27 mouse cellular contexts compared by ENCODE assay signal in the genomic region with DNA sequence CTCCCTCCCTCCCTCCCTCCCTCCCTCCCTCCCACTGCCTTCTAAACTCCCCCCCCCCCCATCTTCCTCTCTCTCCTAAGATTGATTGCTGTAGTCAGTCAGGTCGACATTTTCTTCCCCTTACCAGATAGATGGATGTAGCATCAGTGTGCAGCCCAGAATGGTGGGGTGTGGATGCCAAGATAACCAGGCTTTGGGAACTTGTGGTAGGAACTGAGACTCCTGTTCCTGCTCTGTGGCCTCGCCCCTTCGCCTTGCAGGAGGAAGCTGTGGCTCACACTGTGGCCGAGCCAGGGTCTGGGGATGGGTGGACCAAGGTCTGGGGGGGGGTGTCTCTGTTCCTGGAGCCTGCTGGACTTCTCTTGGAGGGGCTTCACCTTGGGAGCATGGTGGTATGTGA. TPM values are rescaled to one million over a fixed set of nuclear protein-coding genes. Genes with fewer than 3 reads are reported as not detected.
DNase-seq lines count a peak whose midpoint lies in the region; ATAC-seq and TF ChIP-seq lines count a peak whose summit lies in the region.
"Had no signal": no experiment of that assay in that cellular context is flagged by ENCODE, and none has a peak within 500 bp of the region (broad histone marks: within the 10 kb centered on the region; RNA-seq: fewer than 3 reads in every experiment).

No protein-coding gene starts in this region.

- peaks cover 89% of the 10 kb centered on the region for H3K79me2 ChIP-seq in macrophage (ENCODE audit: inconsistent target)

- no peaks in the 10 kb centered on the region for H3K36me3 ChIP-seq in liver, postnatal 0 days (replicated peaks; ENCODE audit: insufficient read depth, low read length)
- H3K36me3 ChIP-seq in macrophage (ENCODE audit: inconsistent target) = no peaks in the 10 kb centered on the region
- H3K36me3 ChIP-seq: forebrain, embryonic 10.5 days; hindbrain, embryonic 15.5 days; intestine, embryonic 15.5 days; limb, embryonic 12.5 days; liver, embryonic 15.5 days; midbrain, embryonic 10.5 days; neural tube, embryonic 15.5 days; stomach, embryonic 15.5 days had no signal

- H3K4me3 ChIP-seq in liver, postnatal 0 days (ENCODE audit: low read depth, low read length) = no peak overlapping the region
- H3K4me3 ChIP-seq in macrophage (ENCODE audit: inconsistent target) = no peak overlapping the region
- H3K4me3 ChIP-seq: embryonic facial prominence, embryonic 10.5 days; forebrain, embryonic 10.5 days; hindbrain, embryonic 15.5 days; intestine, embryonic 15.5 days; limb, embryonic 12.5 days; liver, embryonic 15.5 days; midbrain, embryonic 10.5 days; neural tube, embryonic 15.5 days; stomach, embryonic 15.5 days had no signal

- no peaks in the 10 kb centered on the region for H3K27me3 ChIP-seq in liver, postnatal 0 days (ENCODE audit: insufficient read depth, low read length)
- H3K27me3 ChIP-seq: hindbrain, embryonic 15.5 days; intestine, embryonic 15.5 days; limb, embryonic 12.5 days; liver, embryonic 15.5 days; neural tube, embryonic 15.5 days; stomach, embryonic 15.5 days had no signal

- H3K9ac ChIP-seq in liver, postnatal 0 days (replicated peaks) = no peak overlapping the region
- H3K9ac ChIP-seq: forebrain, postnatal 0 days; hindbrain, embryonic 15.5 days; intestine, embryonic 15.5 days; limb, embryonic 12.5 days; liver, embryonic 15.5 days; neural tube, embryonic 15.5 days; stomach, embryonic 15.5 days had no signal

- H3K4me2 ChIP-seq in liver, postnatal 0 days (ENCODE audit: low read depth, low read length) = no peak overlapping the region
- H3K4me2 ChIP-seq: hindbrain, embryonic 15.5 days; intestine, embryonic 15.5 days; limb, embryonic 12.5 days; liver, embryonic 15.5 days; neural tube, embryonic 15.5 days; stomach, embryonic 15.5 days had no signal

- H3K27ac ChIP-seq in liver, postnatal 0 days (ENCODE audit: low read depth) = no peak overlapping the region
- H3K27ac ChIP-seq in macrophage = peak overlapping the region; percentile 43
- H3K27ac ChIP-seq: embryonic facial prominence, embryonic 10.5 days; forebrain, embryonic 10.5 days; hindbrain, embryonic 15.5 days; intestine, embryonic 15.5 days; limb, embryonic 12.5 days; liver, embryonic 15.5 days; midbrain, embryonic 10.5 days; neural tube, embryonic 15.5 days; stomach, embryonic 15.5 days had no signal

- no peaks in the 10 kb centered on the region for H3K9me3 ChIP-seq in liver, postnatal 0 days (ENCODE audit: low read length)
- H3K9me3 ChIP-seq: embryonic facial prominence, embryonic 10.5 days; forebrain, embryonic 10.5 days; hindbrain, embryonic 15.5 days; intestine, embryonic 15.5 days; limb, embryonic 12.5 days; liver, embryonic 15.5 days; midbrain, embryonic 10.5 days; neural tube, embryonic 15.5 days; stomach, embryonic 15.5 days had no signal

- 25% methylated on average over 4 of the region's 4 CpGs for WGBS in liver, postnatal 0 days (ENCODE audit: insufficient replicate concordance)
- 3% methylated on average over 3 of the region's 4 CpGs for WGBS in macrophage (ENCODE audit: missing documents)

- TF ChIP-seq EP300 in liver, postnatal 0 days (IDR thresholded peaks at IDR 0.05; ENCODE audit: low read depth) = no peak

- peaks cover 10% of the 10 kb centered on the region for H3K4me1 ChIP-seq in liver, postnatal 0 days (ENCODE audit: insufficient read depth)

- no peak for ATAC-seq in liver, postnatal 0 days
- ATAC-seq in common myeloid progenitor, adult 5-6 weeks (replicated peaks; ENCODE audit: low read depth, poor library complexity, severe bottlenecking) = peak; percentile 77
- no peak for ATAC-seq in erythroblast, adult 5-6 weeks (replicated peaks; ENCODE audit: low FRiP score, poor library complexity, severe bottlenecking)
- ATAC-seq: CD4-positive, CD25-positive, alpha-beta regulatory T cell, adult 4 months; forebrain, postnatal 0 days; intestine, embryonic 15.5 days had no signal

- DNase-seq in liver = peak; percentile 44
- DNase-seq in liver, postnatal 0 days = no peak
- DNase-seq in layer of hippocampus, postnatal 25 days (ENCODE audit: extremely low spot score in 1 of 2, low spot score in 1 of 2) = no peak
- no peak for DNase-seq in kidney, postnatal 25 days
- DNase-seq: adrenal gland, postnatal 14 days; cerebellum, adult 11 months; cerebellum, adult 9-11 months; forebrain, postnatal 0 days; gastrocnemius, postnatal 25 days; heart, postnatal 36 days; kidney, adult 8-10 months; kidney, postnatal 10 days; right cerebral cortex, adult 18-20 months; thymus, postnatal 36 days had no signal

- no peak for TF ChIP-seq CTCF in liver, postnatal 0 days (IDR thresholded peaks at IDR 0.05; ENCODE audit: low read depth)

RNA-seq across cellular contexts. Expression of a gene that starts 4.1 kb away (rescaled TPM):
- 1.2 and 1.7 TPM in 2 replicates for polyA plus RNA-seq in liver, postnatal 0 days (2015; fragmentation: Nextera tagmentation; extraction: Ambion mirVana)
- total RNA-seq in common myeloid progenitor, adult 5-6 weeks (2017) = 41.4 and 44.5 TPM in 2 replicates
- 100 to 1,000 TPM; 106 to 796 (median 207) TPM for total RNA-seq in macrophage (2018; cell fraction: chromatin; rRNA removed)
- 10 to 100 TPM; 13.3 to 51.1 (median 29.1) TPM for total RNA-seq in macrophage (2018; cell fraction: cytosol; rRNA removed)
- total RNA-seq in macrophage (2018; cell fraction: nucleus; rRNA removed) = 100 to 1,000 TPM in 16 of 26 experiments, 10 to 100 TPM in 10; 47.2 to 324 (median 121) TPM
- polyA plus RNA-seq in macrophage (2018) = 19.8 to 46.6 TPM (median 31.3 TPM) in 3 replicates
- total RNA-seq in erythroblast, adult 5-6 weeks (2015; ENCODE audit: low replicate concordance) = 3.6 and 18.3 TPM in 2 replicates
- total RNA-seq in erythroblast, adult 5-6 weeks (2017; ENCODE audit: low replicate concordance) = 3.2 and 5.0 TPM in 2 replicates
- 10 to 100 TPM; 10.7 to 16.5 TPM for total RNA-seq in layer of hippocampus, postnatal 25 days (2021)

RNA-seq across cellular contexts. Expression of a gene that starts 48.3 kb away (rescaled TPM):
- polyA plus RNA-seq in liver, postnatal 0 days (2015; fragmentation: Nextera tagmentation; extraction: Ambion mirVana) = 40.7 and 45.1 TPM in 2 replicates
- total RNA-seq in common myeloid progenitor, adult 5-6 weeks (2017) = 41.2 and 44.9 TPM in 2 replicates
- total RNA-seq in macrophage (2018; cell fraction: chromatin; rRNA removed) = 10 to 100 TPM in 23 of 26 experiments, 1 to 10 TPM in 3; 4.6 to 43.7 (median 18.2) TPM
- total RNA-seq in macrophage (2018; cell fraction: cytosol; rRNA removed) = 10 to 100 TPM; 22.7 to 37.3 (median 32.0) TPM
- 10 to 100 TPM in 23 of 26 experiments, 1 to 10 TPM in 3; 7.0 to 47.6 (median 23.3) TPM for total RNA-seq in macrophage (2018; cell fraction: nucleus; rRNA removed)
- polyA plus RNA-seq in macrophage (2018) = 27.5 to 50.0 TPM (median 40.9 TPM) in 3 replicates
- 25.4 and 37.0 TPM in 2 replicates for total RNA-seq in erythroblast, adult 5-6 weeks (2015; ENCODE audit: low replicate concordance)
- total RNA-seq in erythroblast, adult 5-6 weeks (2017; ENCODE audit: low replicate concordance) = 12.0 and 15.2 TPM in 2 replicates
- total RNA-seq in layer of hippocampus, postnatal 25 days (2021) = 10 to 100 TPM; 50.3 to 54.7 TPM
